21 mouse cellular contexts compared by ENCODE assay signal in the genomic region with DNA sequence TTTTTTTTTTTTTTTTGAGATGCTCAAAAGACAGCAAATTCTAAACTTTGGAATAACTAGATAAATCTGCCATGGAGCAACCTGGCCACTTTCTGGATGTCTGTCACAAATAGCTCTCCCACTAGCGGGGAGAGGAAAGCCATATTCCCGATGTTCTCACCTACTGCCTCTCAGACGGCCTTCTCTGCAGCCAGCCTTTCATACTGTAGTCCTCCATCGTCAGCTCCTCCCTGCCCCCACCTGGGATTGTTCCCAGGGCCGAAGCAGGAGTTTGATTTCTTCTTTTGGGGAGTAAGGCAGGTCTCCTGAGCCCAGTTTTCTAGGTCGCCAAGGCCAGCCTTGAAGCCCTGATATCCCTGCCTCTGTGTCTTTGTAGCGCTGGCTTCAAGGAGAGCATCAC. TPM values are rescaled to one million over a fixed set of nuclear protein-coding genes. Genes with fewer than 3 reads are reported as not detected.
"Had no signal": no experiment of that assay in that cellular context is flagged by ENCODE, and none has a peak within 500 bp of the region (broad histone marks: within the 10 kb centered on the region; RNA-seq: fewer than 3 reads in every experiment).

No protein-coding gene starts in this region.

- H3K27me3 ChIP-seq: midbrain, embryonic 12.5 days; neural tube, embryonic 13.5 days; neural tube, embryonic 15.5 days had no signal

- H3K4me2 ChIP-seq: lung, embryonic 14.5 days; midbrain, embryonic 12.5 days; neural tube, embryonic 13.5 days; neural tube, embryonic 15.5 days had no signal

- H3K27ac ChIP-seq: midbrain, embryonic 10.5 days; midbrain, embryonic 12.5 days; neural tube, embryonic 13.5 days; neural tube, embryonic 15.5 days had no signal

- H3K9me3 ChIP-seq: midbrain, embryonic 10.5 days; midbrain, embryonic 12.5 days; neural tube, embryonic 13.5 days; neural tube, embryonic 15.5 days had no signal

- H3K4me3 ChIP-seq: midbrain, embryonic 10.5 days; midbrain, embryonic 12.5 days; myocyte; neural tube, embryonic 13.5 days; neural tube, embryonic 15.5 days had no signal

- H3K4me1 ChIP-seq: neural tube, embryonic 15.5 days had no signal

- H3K9ac ChIP-seq: lung, embryonic 14.5 days; midbrain, embryonic 12.5 days; neural tube, embryonic 13.5 days; neural tube, embryonic 15.5 days had no signal

- DNase-seq: lung, embryonic 14.5 days; lung, postnatal 10 days; lung, postnatal 4 days; midbrain, embryonic 14.5 days; retina, postnatal 1 day; right cerebral cortex, adult 18-20 months; right cerebral cortex, postnatal 25 days; right cerebral cortex, postnatal 4 days; spleen, adult 18-20 months; thymus, adult 18-20 months; thymus, postnatal 14 days; thymus, postnatal 36 days had no signal

- ATAC-seq: midbrain, embryonic 16.5 days had no signal

RNA-seq across cellular contexts. Expression of gene Abcc2, which starts 50.8 kb away (rescaled TPM):
- total RNA-seq: megakaryocyte-erythroid progenitor cell, adult 5-6 weeks had no signal
- polyA plus RNA-seq: lung, embryonic 14.5 days; lung, embryonic 16.5 days; midbrain, embryonic 12.5 days; midbrain, embryonic 14.5 days; myocyte; thymus, postnatal 0 days had no signal
